8 mouse cellular contexts compared by ENCODE assay signal in genomic region chr4:133631071-133631768, GRCm38 (mm10). TPM values are rescaled to one million over a fixed set of nuclear protein-coding genes. Genes with fewer than 3 reads are reported as not detected.
DNase-seq lines count a peak whose midpoint lies in the region; ATAC-seq lines count a peak whose summit lies in the region.

No protein-coding gene starts in this region.

- H3K9ac ChIP-seq in heart, embryonic 11.5 days (ENCODE audit: low read depth, low read length): no peak overlapping the region
- H3K9ac ChIP-seq in forebrain, embryonic 16.5 days (replicated peaks; ENCODE audit: low read depth, low read length): 0 out of 2 replicates have a peak overlapping the region, but pooled peaks have one; percentile 10
- peak overlapping the region; percentile 96 for H3K9ac ChIP-seq in kidney, embryonic 16.5 days (replicated peaks; ENCODE audit: low read length)

- intact Hi-C loops in left cerebral cortex, postnatal 4 days (cut with DNase I): no loop called here

- 80% methylated on average over 14 of the region's 14 CpGs for WGBS in heart, embryonic 11.5 days (ENCODE audit: insufficient replicate concordance)
- WGBS in forebrain, embryonic 16.5 days: 81% methylated on average over 14 of the region's 14 CpGs
- 70% methylated on average over 14 of the region's 14 CpGs for WGBS in kidney, embryonic 16.5 days

- ATAC-seq in heart, embryonic 11.5 days (replicated peaks; ENCODE audit: insufficient number of reproducible peaks, low FRiP score, low TSS enrichment): no peak
- ATAC-seq in forebrain, embryonic 16.5 days: no peak
- no peak for ATAC-seq in kidney, embryonic 16.5 days (ENCODE audit: low FRiP score, low TSS enrichment)

- no peak overlapping the region; the same call in 1 of the 2 replicates for H3K4me2 ChIP-seq in heart, embryonic 11.5 days
- H3K4me2 ChIP-seq in forebrain, embryonic 16.5 days (ENCODE audit: low read length): no peak overlapping the region; the same call in 1 of the 2 replicates
- peak overlapping the region; percentile 78 for H3K4me2 ChIP-seq in kidney, embryonic 16.5 days (replicated peaks; ENCODE audit: low read depth, low read length)

- H3K36me3 ChIP-seq in heart, embryonic 11.5 days (ENCODE audit: control insufficient read depth, insufficient read depth, low read length): no peaks in the 10 kb centered on the region
- H3K36me3 ChIP-seq in forebrain, embryonic 16.5 days (ENCODE audit: control insufficient read depth, insufficient read depth): peaks cover 4% of the 10 kb centered on the region; the same call in 1 of the 2 replicates
- peaks cover 7% of the 10 kb centered on the region; the same call in 1 of the 2 replicates for H3K36me3 ChIP-seq in kidney, embryonic 16.5 days (ENCODE audit: insufficient read depth, low read length)
- peaks cover 44% of the 10 kb centered on the region for H3K36me3 ChIP-seq in megakaryocyte, embryonic 14.5 days (replicated peaks; ENCODE audit: low read length)

- H3K4me3 ChIP-seq in heart, embryonic 11.5 days (ENCODE audit: low read depth, low read length): no peak overlapping the region
- no peak overlapping the region for H3K4me3 ChIP-seq in forebrain, embryonic 16.5 days (replicated peaks; ENCODE audit: low read length)
- peak overlapping the region; percentile 6; the same call in 1 of the 2 replicates for H3K4me3 ChIP-seq in kidney, embryonic 16.5 days (ENCODE audit: low read length)
- peak overlapping the region; percentile 94 for H3K4me3 ChIP-seq in megakaryocyte, embryonic 14.5 days (replicated peaks)

- H3K27me3 ChIP-seq in heart, embryonic 11.5 days (ENCODE audit: control insufficient read depth, insufficient read depth, low read length): no peaks in the 10 kb centered on the region
- no peaks in the 10 kb centered on the region for H3K27me3 ChIP-seq in forebrain, embryonic 16.5 days (replicated peaks; ENCODE audit: control insufficient read depth, insufficient read depth, low read length)
- H3K27me3 ChIP-seq in kidney, embryonic 16.5 days (ENCODE audit: insufficient read depth, low read length): no peaks in the 10 kb centered on the region
- no peaks in the 10 kb centered on the region for H3K27me3 ChIP-seq in megakaryocyte, embryonic 14.5 days (replicated peaks)

- peak; percentile 44 for DNase-seq in heart, adult 8-10 months (ENCODE audit: low spot score)
- no peak for DNase-seq in left cerebral cortex, postnatal 4 days
- DNase-seq in thymus, postnatal 36 days: no peak
- no peak for DNase-seq in left cerebral cortex, adult 8-10 months (ENCODE audit: low spot score in 2 of 2)

- H3K4me1 ChIP-seq in heart, embryonic 11.5 days (ENCODE audit: control insufficient read depth, insufficient read depth, low read length): peaks cover 10% of the 10 kb centered on the region; the same call in 1 of the 2 replicates
- peaks cover 17% of the 10 kb centered on the region for H3K4me1 ChIP-seq in forebrain, embryonic 16.5 days (replicated peaks; ENCODE audit: control insufficient read depth, insufficient read depth, low read length)
- H3K4me1 ChIP-seq in kidney, embryonic 16.5 days (ENCODE audit: insufficient read depth, low read length): peaks cover 30% of the 10 kb centered on the region
- peaks cover 72% of the 10 kb centered on the region for H3K4me1 ChIP-seq in megakaryocyte, embryonic 14.5 days

- H3K27ac ChIP-seq in heart, embryonic 11.5 days (ENCODE audit: low read depth, low read length): no peak overlapping the region
- H3K27ac ChIP-seq in forebrain, embryonic 16.5 days (ENCODE audit: low read length): no peak overlapping the region
- no peak overlapping the region for H3K27ac ChIP-seq in kidney, embryonic 16.5 days (ENCODE audit: low read length)

- no peaks in the 10 kb centered on the region for H3K9me3 ChIP-seq in heart, embryonic 11.5 days (replicated peaks; ENCODE audit: control insufficient read depth, low read length)
- H3K9me3 ChIP-seq in forebrain, embryonic 16.5 days (ENCODE audit: control insufficient read depth, low read length): no peaks in the 10 kb centered on the region
- no peaks in the 10 kb centered on the region for H3K9me3 ChIP-seq in kidney, embryonic 16.5 days (ENCODE audit: low read length)
- no peaks in the 10 kb centered on the region for H3K9me3 ChIP-seq in megakaryocyte, embryonic 14.5 days

RNA-seq across cellular contexts. Expression of gene Zdhhc18, which starts 18.7 kb away (rescaled TPM):
- 10 to 100 TPM; 16.1 to 24.3 (median 22.1) TPM for total RNA-seq in heart, adult 8-10 months (2022)
- 1.5 and 2.5 TPM in 2 replicates for polyA plus RNA-seq in heart, embryonic 11.5 days (2014; fragmentation: Nextera tagmentation; extraction: Ambion mirVana)
- polyA plus RNA-seq in forebrain, embryonic 16.5 days (2015; fragmentation: Nextera tagmentation; extraction: Ambion mirVana): 3.5 and 4.5 TPM in 2 replicates
- 2.4 and 4.4 TPM in 2 replicates for polyA plus RNA-seq in kidney, embryonic 16.5 days (2015; fragmentation: Nextera tagmentation; extraction: Ambion mirVana)
- polyA plus RNA-seq in megakaryocyte, embryonic 14.5 days (2012; ENCODE audit: insufficient read depth, low replicate concordance): 53.7 and 98.5 TPM in 2 replicates
- total RNA-seq in left cerebral cortex, postnatal 4 days (2021): 10 to 100 TPM; 37.1 to 37.8 TPM
- 10 to 100 TPM; 33.8 to 57.7 (median 44.6) TPM for total RNA-seq in left cerebral cortex, adult 8-10 months (2022)

RNA-seq across cellular contexts. Expression of gene Sfn, which starts 29.3 kb away (rescaled TPM):
- total RNA-seq in heart, adult 8-10 months (2022): 1 to 10 TPM in 3 of 4 experiments, under 1 TPM in 1; 0.88 to 1.6 (median 1.1) TPM
- polyA plus RNA-seq in heart, embryonic 11.5 days (2014; fragmentation: Nextera tagmentation; extraction: Ambion mirVana): 1.7 and 3.0 TPM in 2 replicates
- polyA plus RNA-seq in forebrain, embryonic 16.5 days (2015; fragmentation: Nextera tagmentation; extraction: Ambion mirVana): 1.0 and 1.6 TPM in 2 replicates
- 20.7 and 21.4 TPM in 2 replicates for polyA plus RNA-seq in kidney, embryonic 16.5 days (2015; fragmentation: Nextera tagmentation; extraction: Ambion mirVana)
- polyA plus RNA-seq in megakaryocyte, embryonic 14.5 days (2012; ENCODE audit: insufficient read depth, low replicate concordance): 9.2 and 15.3 TPM in 2 replicates
- 1 to 10 TPM; 1.9 to 2.2 TPM for total RNA-seq in left cerebral cortex, postnatal 4 days (2021)
- 1 to 10 TPM; 1.6 to 2.2 (median 1.8) TPM for total RNA-seq in left cerebral cortex, adult 8-10 months (2022)

RNA-seq across cellular contexts. Expression of gene Pigv, which starts 41.2 kb away (rescaled TPM):
- total RNA-seq in heart, adult 8-10 months (2022): 10 to 100 TPM in 3 of 4 experiments, 1 to 10 TPM in 1; 9.2 to 13.8 (median 13.2) TPM
- 11.4 and 13.9 TPM in 2 replicates for polyA plus RNA-seq in heart, embryonic 11.5 days (2014; fragmentation: Nextera tagmentation; extraction: Ambion mirVana)
- polyA plus RNA-seq in forebrain, embryonic 16.5 days (2015; fragmentation: Nextera tagmentation; extraction: Ambion mirVana): 14.7 and 15.5 TPM in 2 replicates
- 19.2 and 22.7 TPM in 2 replicates for polyA plus RNA-seq in kidney, embryonic 16.5 days (2015; fragmentation: Nextera tagmentation; extraction: Ambion mirVana)
- 9.8 and 12.4 TPM in 2 replicates for polyA plus RNA-seq in megakaryocyte, embryonic 14.5 days (2012; ENCODE audit: insufficient read depth, low replicate concordance)
- total RNA-seq in left cerebral cortex, postnatal 4 days (2021): 10 to 100 TPM; 11.5 to 12.8 TPM
- total RNA-seq in left cerebral cortex, adult 8-10 months (2022): 10 to 100 TPM in 2 of 4 experiments, 1 to 10 TPM in 2; 8.4 to 10.9 (median 9.9) TPM

RNA-seq across cellular contexts. Expression of gene Gpn2, which starts 47.1 kb away (rescaled TPM):
- total RNA-seq in heart, adult 8-10 months (2022): 1 to 10 TPM; 7.2 to 8.1 (median 8.1) TPM
- polyA plus RNA-seq in heart, embryonic 11.5 days (2014; fragmentation: Nextera tagmentation; extraction: Ambion mirVana): 14.2 and 14.3 TPM in 2 replicates
- 21.4 and 22.9 TPM in 2 replicates for polyA plus RNA-seq in forebrain, embryonic 16.5 days (2015; fragmentation: Nextera tagmentation; extraction: Ambion mirVana)
- polyA plus RNA-seq in kidney, embryonic 16.5 days (2015; fragmentation: Nextera tagmentation; extraction: Ambion mirVana): 20.9 and 21.0 TPM in 2 replicates
- polyA plus RNA-seq in megakaryocyte, embryonic 14.5 days (2012; ENCODE audit: insufficient read depth, low replicate concordance): 45.3 and 49.8 TPM in 2 replicates
- 10 to 100 TPM; 11.2 to 14.6 TPM for total RNA-seq in left cerebral cortex, postnatal 4 days (2021)
- total RNA-seq in left cerebral cortex, adult 8-10 months (2022): 10 to 100 TPM; 10.4 to 12.4 (median 11.3) TPM

RNA-seq across cellular contexts. Expression of gene Gpatch3, which starts 56.7 kb away (rescaled TPM):
- 1 to 10 TPM; 3.0 to 4.6 (median 3.7) TPM for total RNA-seq in heart, adult 8-10 months (2022)
- 5.0 and 6.0 TPM in 2 replicates for polyA plus RNA-seq in heart, embryonic 11.5 days (2014; fragmentation: Nextera tagmentation; extraction: Ambion mirVana)
- polyA plus RNA-seq in forebrain, embryonic 16.5 days (2015; fragmentation: Nextera tagmentation; extraction: Ambion mirVana): 5.3 and 7.0 TPM in 2 replicates
- 7.5 and 8.3 TPM in 2 replicates for polyA plus RNA-seq in kidney, embryonic 16.5 days (2015; fragmentation: Nextera tagmentation; extraction: Ambion mirVana)
- 5.4 and 30.6 TPM in 2 replicates for polyA plus RNA-seq in megakaryocyte, embryonic 14.5 days (2012; ENCODE audit: insufficient read depth, low replicate concordance)
- 10 to 100 TPM in 1 of 2 experiments, 1 to 10 TPM in 1; 6.2 to 10.0 TPM for total RNA-seq in left cerebral cortex, postnatal 4 days (2021)
- 1 to 10 TPM; 6.8 to 8.9 (median 7.4) TPM for total RNA-seq in left cerebral cortex, adult 8-10 months (2022)

Comparison
In these comparisons a context has a peak if more than half of its experiments do, and no peak if none do; other contexts are left out.
1. H3K4me3 ChIP-seq: peak in kidney, embryonic 16.5 days (single experiment) and megakaryocyte, embryonic 14.5 days (single experiment); none in heart, embryonic 11.5 days (single experiment) and forebrain, embryonic 16.5 days (single experiment).